Mouse (Mus musculus) heart, embryonic 15.5 days (tissue): ENCODE measurements around the gene Tet2. TPM values are rescaled to one million over a fixed set of nuclear protein-coding genes. Genes with fewer than 3 reads are reported as not detected.

Experiments
- ATAC-seq: fragments of 200-750 bp; cut with Nextera tagmentation; replicated peaks from 2 replicates; pipeline ENCODE4 v1.8.0; 2017; ENCODE audit warnings: low read depth, moderate TSS enrichment; ENCODE audit not compliant: insufficient number of reproducible peaks, insufficient read depth, low FRiP score
- H3K27ac ChIP-seq: fragments of 300-500 bp; sonication (generic); 2 replicates; pipeline ENCODE4 v1.5.1; 2015; ENCODE audit warnings: mild to moderate bottlenecking, inconsistent platforms
- H3K27me3 ChIP-seq: fragments of 300-500 bp; sonication (generic); 2 replicates; pipeline ENCODE4 v1.6.1; 2015; ENCODE audit warnings: inconsistent platforms
- H3K36me3 ChIP-seq: fragments of 300-500 bp; sonication (generic); 2 replicates; pipeline ENCODE4 v1.6.1; 2015; ENCODE audit warnings: mild to moderate bottlenecking, inconsistent platforms
- H3K4me1 ChIP-seq: fragments of 300-500 bp; sonication (generic); replicated peaks from 2 replicates; pipeline ENCODE4 v1.6.1; 2015; ENCODE audit warnings: inconsistent platforms
- H3K4me2 ChIP-seq: fragments of 300-500 bp; sonication (generic); 2 replicates; pipeline ENCODE4 v1.6.1; 2015; ENCODE audit warnings: inconsistent platforms, mild to moderate bottlenecking, moderate library complexity
- H3K4me3 ChIP-seq: fragments of 300-500 bp; sonication (generic); 2 replicates; pipeline ENCODE4 v1.5.1; 2015; ENCODE audit warnings: mild to moderate bottlenecking, inconsistent platforms
- H3K9ac ChIP-seq: fragments of 300-500 bp; sonication (generic); 2 replicates; pipeline ENCODE4 v1.6.1; 2015; ENCODE audit warnings: mild to moderate bottlenecking, inconsistent platforms
- H3K9me3 ChIP-seq: fragments of 300-500 bp; sonication (generic); replicated peaks from 2 replicates; pipeline ENCODE4 v1.6.1; 2016; ENCODE audit warnings: inconsistent platforms
- WGBS: fragments of 180-500 bp; shearing (Covaris S2); methylation state at CpG from one replicate; pipeline ENCODE4 v1.1.7; 2015; ENCODE audit warnings: mixed read lengths; 5-methylcytosine and 5-hydroxymethylcytosine counted together
- polyA plus RNA-seq: library from polyadenylated mRNA; unstranded; fragments of >200 nt; fragmentation: Nextera tagmentation; extraction: Ambion mirVana; gene quantifications from 2 replicates; pipeline ENCODE4 v1.2.1, GENCODE M21; 2015

The Tet2 gene
- polyA plus RNA-seq, 1 experiment from 2014 or later, result 11.9 TPM

DNA sequence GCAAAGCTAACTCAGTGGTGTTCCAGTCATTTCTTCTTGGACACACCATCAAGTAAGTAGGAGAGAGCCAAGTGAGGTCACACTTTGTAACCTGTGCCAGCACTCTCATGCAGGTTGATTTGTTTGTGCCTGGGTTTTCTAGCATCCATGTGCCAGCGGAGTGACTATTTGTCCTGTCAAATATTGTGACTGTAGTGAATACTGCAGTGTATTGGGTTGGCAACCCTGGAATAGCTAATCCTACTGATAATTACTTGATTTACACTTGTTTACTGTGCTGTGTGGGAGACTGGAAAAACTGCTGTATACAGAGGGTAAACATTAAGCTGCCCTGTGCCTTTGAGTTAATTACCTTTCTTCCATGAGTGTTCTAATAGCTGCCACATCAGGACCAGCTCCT, 62.1 kb downstream of the Tet2 start:
- no peak for ATAC-seq
- H3K4me1 ChIP-seq, result no peaks in the 10 kb centered on the region
- no peak overlapping the region for H3K9ac ChIP-seq
- H3K27ac ChIP-seq, result no peak overlapping the region
- WGBS, result 90% methylated on average over 1 of the region's 1 CpGs
- no peaks in the 10 kb centered on the region for H3K27me3 ChIP-seq
- no peak overlapping the region for H3K4me3 ChIP-seq
- H3K4me2 ChIP-seq, result no peak overlapping the region
- peaks cover 62% of the 10 kb centered on the region for H3K36me3 ChIP-seq
- no peaks in the 10 kb centered on the region for H3K9me3 ChIP-seq

GRCm38 (mm10) chr3:133478987-133479386, 66.0 kb downstream of the Tet2 start:
- no peaks in the 10 kb centered on the region for H3K9me3 ChIP-seq
- WGBS, result 78% methylated on average over 3 of the region's 3 CpGs
- no peak overlapping the region for H3K9ac ChIP-seq
- no peak for ATAC-seq
- no peak overlapping the region for H3K4me3 ChIP-seq
- peaks cover 51% of the 10 kb centered on the region for H3K36me3 ChIP-seq
- no peak overlapping the region for H3K27ac ChIP-seq
- no peaks in the 10 kb centered on the region for H3K27me3 ChIP-seq
- H3K4me1 ChIP-seq, result no peaks in the 10 kb centered on the region
- no peak overlapping the region for H3K4me2 ChIP-seq

GRCm38 (mm10) chr3:133473781-133474180, 71.2 kb downstream of the Tet2 start:
- Histone ChIP-seq H3K9ac (no peak overlapping the region), H3K27ac (no peak overlapping the region), H3K27me3 (no peaks in the 10 kb centered on the region), H3K4me2 (no peak overlapping the region), H3K9me3 (no peaks in the 10 kb centered on the region), H3K4me1 (no peaks in the 10 kb centered on the region), H3K36me3 (peaks cover 58% of the 10 kb centered on the region), H3K4me3 (no peak overlapping the region)
- WGBS, result 85% methylated on average over 1 of the region's 1 CpGs
- no peak for ATAC-seq

GRCm38 (mm10) chr3:133471101-133471500, 73.8 kb downstream of the Tet2 start:
- H3K27ac ChIP-seq, result no peak overlapping the region
- no peak overlapping the region for H3K4me3 ChIP-seq
- no peak overlapping the region for H3K9ac ChIP-seq
- H3K27me3 ChIP-seq, result no peaks in the 10 kb centered on the region
- H3K9me3 ChIP-seq, result no peaks in the 10 kb centered on the region
- no peak for ATAC-seq
- no peak overlapping the region for H3K4me2 ChIP-seq
- WGBS, result 83% methylated on average over 4 of the region's 4 CpGs
- peaks cover 74% of the 10 kb centered on the region for H3K36me3 ChIP-seq
- no peaks in the 10 kb centered on the region for H3K4me1 ChIP-seq

GRCm38 (mm10) chr3:133468883-133469282, 76.1 kb downstream of the Tet2 start:
- Histone ChIP-seq H3K4me3 (no peak overlapping the region), H3K27ac (no peak overlapping the region), H3K27me3 (no peaks in the 10 kb centered on the region), H3K4me1 (no peaks in the 10 kb centered on the region), H3K4me2 (no peak overlapping the region), H3K9me3 (no peaks in the 10 kb centered on the region), H3K9ac (no peak overlapping the region), H3K36me3 (peaks cover 62% of the 10 kb centered on the region)
- 92% methylated on average over 7 of the region's 7 CpGs for WGBS
- ATAC-seq, result no peak

- H3K27me3 ChIP-seq, result no peaks in the 10 kb centered on the region
- no peak for ATAC-seq
- no peak overlapping the region for H3K9ac ChIP-seq
- WGBS, result 97% methylated on average over 3 of the region's 3 CpGs
- no peak overlapping the region for H3K4me3 ChIP-seq
- no peaks in the 10 kb centered on the region for H3K9me3 ChIP-seq
- H3K4me2 ChIP-seq, result no peak overlapping the region
- peaks cover 32% of the 10 kb centered on the region for H3K36me3 ChIP-seq
- H3K27ac ChIP-seq, result no peak overlapping the region
- H3K4me1 ChIP-seq, result no peaks in the 10 kb centered on the region
Observed at GRCm38 (mm10) chr3:133463233-133463632, 81.7 kb downstream of the Tet2 start.

DNA sequence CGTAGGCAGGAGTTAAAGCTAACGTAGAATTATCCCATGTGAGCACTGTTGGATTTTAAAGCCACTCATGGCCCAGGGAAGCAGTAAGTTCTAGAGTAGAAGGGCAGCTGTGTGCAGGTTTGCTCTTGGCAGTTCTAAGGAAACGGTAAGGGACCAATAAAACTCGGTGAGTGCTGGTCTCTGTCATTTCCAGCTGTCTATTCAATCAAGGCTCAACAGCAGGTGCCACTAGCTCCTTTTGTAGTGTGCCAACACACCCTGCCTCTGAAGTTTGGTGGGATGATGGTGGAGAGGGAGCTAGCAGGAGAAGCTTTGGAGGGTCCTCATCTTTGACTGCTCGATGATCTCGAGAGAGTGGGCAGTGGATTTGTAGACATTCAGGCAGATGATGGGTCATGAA, 82.5 kb downstream of the Tet2 start:
- Histone ChIP-seq H3K27ac (no peak overlapping the region), H3K4me1 (no peaks in the 10 kb centered on the region), H3K36me3 (peaks cover 25% of the 10 kb centered on the region), H3K4me2 (no peak overlapping the region), H3K27me3 (no peaks in the 10 kb centered on the region), H3K9me3 (no peaks in the 10 kb centered on the region), H3K9ac (no peak overlapping the region), H3K4me3 (no peak overlapping the region)
- WGBS, result 92% methylated on average over 6 of the region's 6 CpGs
- ATAC-seq, result no peak

DNA sequence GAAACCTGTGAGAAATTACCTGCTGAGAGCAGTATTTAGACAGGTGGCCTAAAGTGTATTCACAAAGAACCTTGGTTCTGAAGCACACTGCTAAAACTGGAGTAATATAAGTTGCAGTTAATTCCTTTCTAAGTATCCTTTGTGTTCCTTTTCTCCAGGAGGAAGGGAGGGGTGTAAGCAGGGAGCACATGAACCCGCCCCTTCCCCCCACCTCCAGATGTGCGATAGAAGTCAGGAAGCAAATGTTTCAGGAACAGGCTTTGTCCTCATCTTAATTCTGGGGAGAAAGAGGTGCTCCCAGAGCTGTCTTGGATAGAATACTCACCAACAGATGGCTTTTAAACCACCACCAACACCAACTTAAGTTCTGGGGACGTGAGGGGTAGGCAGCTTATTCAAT, 82.9 kb downstream of the Tet2 start:
- no peak for ATAC-seq
- no peak overlapping the region for H3K27ac ChIP-seq
- H3K9ac ChIP-seq, result no peak overlapping the region
- 66% methylated on average over 3 of the region's 3 CpGs for WGBS
- no peaks in the 10 kb centered on the region for H3K4me1 ChIP-seq
- H3K4me2 ChIP-seq, result no peak overlapping the region
- H3K27me3 ChIP-seq, result no peaks in the 10 kb centered on the region
- H3K36me3 ChIP-seq, result peaks cover 21% of the 10 kb centered on the region
- no peak overlapping the region for H3K4me3 ChIP-seq
- H3K9me3 ChIP-seq, result no peaks in the 10 kb centered on the region

DNA sequence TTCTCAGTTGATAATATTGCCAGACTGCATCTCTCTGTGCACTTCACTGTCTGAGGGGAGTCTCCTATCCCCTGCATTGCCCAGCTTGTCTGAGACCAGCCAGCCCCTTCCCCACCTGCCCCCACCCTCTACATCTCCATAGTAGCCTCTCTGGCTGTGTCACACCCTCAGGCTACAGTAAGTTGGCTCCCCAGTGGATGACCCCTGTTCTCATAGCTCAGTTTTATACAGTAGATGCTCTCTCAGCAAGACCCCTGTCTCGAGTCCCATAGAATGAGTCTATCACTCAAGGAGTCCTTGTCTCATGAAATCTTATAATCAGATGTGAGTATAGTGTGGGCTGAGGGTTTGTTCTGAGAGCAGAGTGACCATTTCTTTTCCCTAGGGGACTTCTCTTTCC, 85.8 kb downstream of the Tet2 start:
- 83% methylated on average over 1 of the region's 1 CpGs for WGBS
- no peak for ATAC-seq
- Histone ChIP-seq H3K4me2 (no peak overlapping the region), H3K36me3 (peaks cover 8% of the 10 kb centered on the region; the same call in 1 of the 2 replicates), H3K9ac (no peak overlapping the region), H3K27me3 (no peaks in the 10 kb centered on the region), H3K4me3 (no peak overlapping the region), H3K4me1 (no peaks in the 10 kb centered on the region), H3K9me3 (no peaks in the 10 kb centered on the region), H3K27ac (no peak overlapping the region)

- no peak overlapping the region for H3K27ac ChIP-seq
- no peak overlapping the region for H3K9ac ChIP-seq
- H3K9me3 ChIP-seq, result no peaks in the 10 kb centered on the region
- WGBS, result 66% methylated on average over 8 of the region's 8 CpGs
- no peak overlapping the region for H3K4me3 ChIP-seq
- no peaks in the 10 kb centered on the region for H3K36me3 ChIP-seq
- ATAC-seq, result no peak
- no peaks in the 10 kb centered on the region for H3K27me3 ChIP-seq
- H3K4me1 ChIP-seq, result no peaks in the 10 kb centered on the region
- no peak overlapping the region for H3K4me2 ChIP-seq
Observed at GRCm38 (mm10) chr3:133453896-133454295, 91.0 kb downstream of the Tet2 start.

DNA sequence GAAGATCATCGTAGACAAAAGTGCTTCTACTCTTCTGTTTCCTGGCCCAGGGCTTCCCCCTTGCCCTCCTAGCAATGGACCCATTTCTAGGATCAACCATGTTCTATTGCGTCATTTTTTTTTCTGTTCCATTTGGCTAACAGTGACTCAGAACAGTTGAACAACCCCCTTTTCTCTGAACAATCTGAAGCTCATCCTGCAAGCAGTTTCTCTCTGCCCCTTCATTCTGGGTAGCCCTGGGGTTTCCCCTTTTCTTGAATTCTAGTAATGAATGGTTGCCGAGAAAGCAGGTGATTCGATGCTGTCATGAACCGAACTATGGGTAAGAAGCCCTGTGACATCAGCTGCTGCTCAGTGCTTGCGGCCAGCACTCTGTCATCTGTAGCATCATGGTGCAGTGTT, 108.0 kb downstream of the Tet2 start:
- Histone ChIP-seq H3K4me1 (no peaks in the 10 kb centered on the region), H3K4me2 (no peak overlapping the region), H3K36me3 (no peaks in the 10 kb centered on the region), H3K9me3 (no peaks in the 10 kb centered on the region), H3K4me3 (no peak overlapping the region), H3K9ac (no peak overlapping the region), H3K27ac (no peak overlapping the region), H3K27me3 (no peaks in the 10 kb centered on the region)
- no peak for ATAC-seq
- WGBS, result 89% methylated on average over 6 of the region's 6 CpGs

DNA sequence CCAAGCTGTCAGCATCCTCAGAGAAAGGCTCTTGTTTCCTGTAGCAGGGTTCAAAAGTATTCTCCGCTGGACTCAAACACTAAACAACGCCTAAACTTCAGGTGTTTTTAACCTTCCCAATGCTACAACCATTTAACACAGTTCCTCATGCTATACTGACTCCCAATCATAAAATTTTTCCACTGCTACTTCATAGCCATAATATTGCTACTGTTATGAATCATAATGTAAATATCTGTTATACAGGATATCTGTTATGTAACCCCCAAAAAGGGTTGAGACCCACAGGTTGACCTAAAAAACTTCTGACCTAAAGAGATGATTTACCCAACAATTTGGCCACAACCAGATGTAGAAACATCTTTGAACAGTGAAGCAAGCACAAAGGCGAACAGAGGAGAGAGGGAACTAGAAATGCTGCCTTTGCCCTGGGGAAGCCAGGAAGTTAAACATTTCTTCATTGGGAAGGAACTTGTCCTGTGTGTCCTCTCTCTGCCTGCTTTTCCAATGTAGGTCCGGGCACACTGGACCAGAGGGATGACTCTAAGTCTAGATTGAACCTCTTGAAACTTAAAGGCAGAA, 108.6 kb downstream of the Tet2 start:
- Histone ChIP-seq H3K9me3 (no peaks in the 10 kb centered on the region), H3K4me3 (no peak overlapping the region), H3K27ac (no peak overlapping the region), H3K4me1 (no peaks in the 10 kb centered on the region), H3K4me2 (no peak overlapping the region), H3K36me3 (no peaks in the 10 kb centered on the region), H3K9ac (no peak overlapping the region), H3K27me3 (no peaks in the 10 kb centered on the region)
- ATAC-seq, result no peak
- 79% methylated on average over 4 of the region's 4 CpGs for WGBS
